Mouse (Mus musculus) megakaryocyte, embryonic 14.5 days (primary cell): Measurements from ENCODE around the gene Mymk.

Experiments
- FLI1 ChIP-seq: IDR thresholded peaks from 2 replicates; pipeline ENCODE4 v1.6.1; 2012; ENCODE audit warnings: low read length, inconsistent platforms, mixed read lengths
- GATA1 ChIP-seq: IDR thresholded peaks from 3 replicates; pipeline ENCODE4 v1.6.1; 2012; ENCODE audit warnings: mixed read lengths, low read length, inconsistent platforms, borderline replicate concordance

DNA sequence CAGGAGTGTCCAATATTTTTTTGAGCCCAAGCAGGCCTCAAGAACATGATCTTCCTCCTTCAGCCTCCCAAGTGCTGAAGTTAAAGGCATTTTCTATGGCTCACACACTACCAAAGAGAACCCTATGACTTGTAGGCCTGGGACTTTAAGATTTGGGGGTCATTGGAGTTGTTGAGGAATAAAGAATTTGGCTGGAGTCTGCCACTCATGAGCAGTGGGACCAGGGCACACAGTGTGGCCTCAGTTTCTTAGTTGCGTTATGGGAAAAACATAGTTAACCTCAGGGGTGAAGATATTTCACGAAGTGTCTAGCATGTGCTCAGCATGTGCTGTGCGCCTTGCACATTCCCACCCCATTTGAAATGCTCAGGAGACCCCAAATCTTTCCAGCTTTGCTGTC lies 45.6 kb downstream of the Mymk start:
- TF ChIP-seq GATA1 (no peak), FLI1 (no peak)
